Mouse (Mus musculus) adrenal gland, postnatal 25 days (tissue): ENCODE data around the gene Wdr37. TPM values are rescaled to one million over a fixed set of nuclear protein-coding genes. Genes with fewer than 3 reads are reported as not detected.

ENCODE experiments used
- DNase-seq: peaks from one replicate; pipeline ENCODE4 v3.0.0; 2021; ENCODE audit warnings: mixed read lengths
- total RNA-seq: library from RNA; stranded (reverse); gene quantifications from 2 replicates; pipeline ENCODE4 v1.2.3, GENCODE M21; 2021

Gene Wdr37
- total RNA-seq, 1 experiment from 2014 or later, result 51.0 TPM

GRCm38 (mm10) chr13:8839937-8840336 lies 31.8 kb downstream of the Wdr37 start:
- no peak for DNase-seq

- no peak for DNase-seq
These were observed 32.6 kb downstream of the Wdr37 start for GRCm38 (mm10) chr13:8839111-8839510.

- DNase-seq, result no peak
These were observed 33.3 kb downstream of the Wdr37 start for GRCm38 (mm10) chr13:8838394-8838793.

- DNase-seq, result no peak
These were observed 37.1 kb downstream of the Wdr37 start for GRCm38 (mm10) chr13:8834573-8834972.

GRCm38 (mm10) chr13:8831546-8832251 lies 40.0 kb downstream of the Wdr37 start:
- no peak for DNase-seq

- DNase-seq, result no peak
These were observed 41.0 kb downstream of the Wdr37 start for GRCm38 (mm10) chr13:8830696-8831095.

GRCm38 (mm10) chr13:8829784-8830183 lies 41.9 kb downstream of the Wdr37 start:
- no peak for DNase-seq

GRCm38 (mm10) chr13:8828946-8829345 lies 42.8 kb downstream of the Wdr37 start:
- DNase-seq, result no peak

GRCm38 (mm10) chr13:8823546-8823945 lies 48.2 kb downstream of the Wdr37 start:
- no peak for DNase-seq

- no peak for DNase-seq
These were observed 48.6 kb downstream of the Wdr37 start for GRCm38 (mm10) chr13:8823120-8823519.

- DNase-seq, result no peak
These were observed 49.5 kb downstream of the Wdr37 start for GRCm38 (mm10) chr13:8822201-8822600.

- no peak for DNase-seq
These were observed 65.8 kb downstream of the Wdr37 start for GRCm38 (mm10) chr13:8805931-8806330.

GRCm38 (mm10) chr13:8800576-8800975 lies 71.1 kb downstream of the Wdr37 start:
- DNase-seq, result no peak

- no peak for DNase-seq
These were observed 78.5 kb downstream of the Wdr37 start for GRCm38 (mm10) chr13:8793217-8793616.

GRCm38 (mm10) chr13:8785185-8785584 lies 86.5 kb downstream of the Wdr37 start:
- peak; percentile 42 for DNase-seq

GRCm38 (mm10) chr13:8784308-8785061 lies 87.2 kb downstream of the Wdr37 start:
- DNase-seq, result no peak

- DNase-seq, result no peak
These were observed 87.9 kb downstream of the Wdr37 start for GRCm38 (mm10) chr13:8783686-8784307.

- no peak for DNase-seq
These were observed 89.1 kb downstream of the Wdr37 start for GRCm38 (mm10) chr13:8782636-8783035.

GRCm38 (mm10) chr13:8780441-8780840 lies 91.3 kb downstream of the Wdr37 start:
- peak; percentile 58 for DNase-seq

- DNase-seq, result no peak
These were observed 101.1 kb downstream of the Wdr37 start for GRCm38 (mm10) chr13:8770616-8771015.

- no peak for DNase-seq
These were observed 102.0 kb downstream of the Wdr37 start for GRCm38 (mm10) chr13:8769654-8770227.

GRCm38 (mm10) chr13:8760940-8761339 lies 110.8 kb downstream of the Wdr37 start:
- DNase-seq, result no peak
